Mouse (Mus musculus): Measurements from ENCODE around the gene Rpgrip1. TPM values are rescaled to one million over a fixed set of nuclear protein-coding genes. Genes with fewer than 3 reads are reported as not detected.
A peak's percentile ranks its signal among the peaks of the same experiment; 100 is the strongest.

Gene Rpgrip1
- polyA plus RNA-seq, 1 experiment, result 1.3 TPM

- H3K4me3 ChIP-seq (ENCODE audit: insufficient read depth, low read length), result no peak overlapping the region
- TF ChIP-seq POLR2A (IDR thresholded peaks at IDR 0.05; ENCODE audit: extremely low read depth, insufficient read depth, low read length) (no peak), CTCF (IDR thresholded peaks at IDR 0.05; ENCODE audit: extremely low read depth, insufficient read depth, low read length) (no peak)
- no peak overlapping the region for H3K27ac ChIP-seq (ENCODE audit: insufficient read depth, low read length)
- H3K4me1 ChIP-seq (ENCODE audit: control insufficient read depth, insufficient read depth, low read length), result no peaks in the 10 kb centered on the region
Observed at GRCm38 (mm10) chr14:52189519-52189918, 79.0 kb downstream of the Rpgrip1 start.

DNA sequence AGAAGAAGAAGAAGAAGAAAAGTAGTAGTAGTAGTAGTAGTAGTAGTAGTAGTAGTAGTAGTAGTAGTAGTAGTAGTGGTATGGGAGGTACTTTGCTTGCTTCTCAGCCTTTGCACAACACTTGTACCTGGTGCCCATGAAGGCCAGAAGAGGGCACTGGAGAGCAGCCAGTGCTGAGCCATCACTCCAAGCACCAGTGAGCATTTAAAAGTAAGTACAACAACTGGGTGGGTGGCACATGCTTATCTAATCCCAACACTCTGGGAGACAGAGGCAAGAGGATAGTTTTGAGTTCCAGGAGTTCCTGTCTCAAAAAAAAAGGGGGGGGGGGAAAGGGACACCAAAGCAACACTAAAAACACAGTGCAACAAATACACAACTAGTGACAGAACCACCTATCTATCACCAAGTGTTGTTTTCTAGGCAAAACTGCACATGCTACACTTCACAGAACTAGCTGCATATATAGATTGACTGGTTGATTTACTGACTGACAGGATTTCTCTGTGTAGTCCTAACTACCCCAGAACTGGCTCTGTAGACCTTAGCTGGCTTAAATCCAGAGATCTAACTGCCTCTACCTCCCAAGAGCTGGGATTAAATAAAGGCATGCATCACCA is 80.3 kb downstream of the Rpgrip1 start:
- Histone ChIP-seq H3K27ac (ENCODE audit: insufficient read depth, low read length) (no peak overlapping the region), H3K4me1 (ENCODE audit: control insufficient read depth, insufficient read depth, low read length) (no peaks in the 10 kb centered on the region), H3K4me3 (ENCODE audit: insufficient read depth, low read length) (no peak overlapping the region)
- TF ChIP-seq CTCF (IDR thresholded peaks at IDR 0.05; ENCODE audit: extremely low read depth, insufficient read depth, low read length) (peak; percentile 51; the same call in 1 of the 2 replicates), POLR2A (IDR thresholded peaks at IDR 0.05; ENCODE audit: extremely low read depth, insufficient read depth, low read length) (no peak)

- Histone ChIP-seq H3K4me3 (ENCODE audit: insufficient read depth, low read length) (no peak overlapping the region), H3K4me1 (ENCODE audit: control insufficient read depth, insufficient read depth, low read length) (no peaks in the 10 kb centered on the region), H3K27ac (ENCODE audit: insufficient read depth, low read length) (no peak overlapping the region)
- TF ChIP-seq CTCF (IDR thresholded peaks at IDR 0.05; ENCODE audit: extremely low read depth, insufficient read depth, low read length), result peak; percentile 26; the same call in 1 of the 2 replicates
- TF ChIP-seq POLR2A (IDR thresholded peaks at IDR 0.05; ENCODE audit: extremely low read depth, insufficient read depth, low read length), result no peak
Observed at GRCm38 (mm10) chr14:52195691-52196090, 85.2 kb downstream of the Rpgrip1 start.

DNA sequence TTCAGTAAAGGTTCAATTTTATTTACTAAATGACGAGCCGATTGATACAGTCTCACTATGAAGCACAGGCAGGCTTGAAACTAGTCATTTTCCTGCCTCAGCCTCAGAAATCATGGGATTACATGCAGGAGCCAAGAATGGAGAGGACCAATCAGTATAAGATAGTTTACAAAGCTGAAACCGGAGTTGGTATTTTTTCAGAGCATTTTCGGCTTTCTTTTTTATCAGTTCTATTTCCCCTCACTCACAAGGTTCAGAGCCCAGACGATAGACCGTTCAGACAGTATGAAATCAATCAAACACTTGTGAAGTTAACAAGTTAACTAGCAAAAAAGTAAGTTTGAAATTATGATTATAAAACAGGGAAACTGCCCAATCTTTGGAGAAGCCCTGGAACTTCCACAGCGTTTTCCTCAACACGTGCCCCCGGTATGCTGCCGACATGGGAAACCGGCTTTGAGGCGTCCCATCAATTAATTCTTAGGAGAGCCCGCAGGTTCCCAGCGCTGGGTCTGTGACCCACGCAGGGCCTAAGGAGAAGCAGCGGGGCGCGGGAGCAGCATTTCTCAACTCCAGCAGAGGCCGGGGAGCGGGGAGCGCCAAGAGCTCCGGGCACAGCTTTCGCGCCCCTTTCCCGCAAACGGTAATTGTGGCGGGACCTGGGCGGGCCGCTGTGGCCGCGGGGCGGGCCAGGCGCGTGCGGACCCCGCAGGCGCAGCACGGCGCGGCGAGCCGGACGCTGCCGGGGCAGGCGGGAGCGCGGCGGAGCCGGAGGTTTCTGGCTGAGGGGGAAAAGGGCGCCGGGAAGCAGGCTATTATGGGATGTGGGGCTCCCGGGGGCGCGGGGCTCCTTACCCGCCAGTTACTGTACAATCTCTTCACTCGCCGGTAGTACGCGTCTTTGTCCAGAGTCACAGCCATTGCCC is 86.0 kb downstream of the Rpgrip1 start:
- no peaks in the 10 kb centered on the region for H3K4me1 ChIP-seq (ENCODE audit: control insufficient read depth, insufficient read depth, low read length)
- TF ChIP-seq CTCF (IDR thresholded peaks at IDR 0.05; ENCODE audit: extremely low read depth, insufficient read depth, low read length) (no peak), POLR2A (IDR thresholded peaks at IDR 0.05; ENCODE audit: extremely low read depth, insufficient read depth, low read length) (no peak)

GRCm38 (mm10) chr14:52197156-52197878 is 86.8 kb downstream of the Rpgrip1 start, which contains the start of gene Supt16:
Supt16 (minus strand) TSS chr14:52197416.
- Histone ChIP-seq H3K27ac (ENCODE audit: insufficient read depth, low read length) (peak within 1 kb of the TSS; percentile 83), H3K4me1 (ENCODE audit: control insufficient read depth, insufficient read depth, low read length) (no peaks in the 10 kb centered on the region), H3K4me3 (ENCODE audit: insufficient read depth, low read length) (peak within 1 kb of the TSS; percentile 91)
- no peak for TF ChIP-seq POLR2A (IDR thresholded peaks at IDR 0.05; ENCODE audit: extremely low read depth, insufficient read depth, low read length)
- no peak for TF ChIP-seq CTCF (IDR thresholded peaks at IDR 0.05; ENCODE audit: extremely low read depth, insufficient read depth, low read length)

More for the DNA sequence above, 86.0 kb downstream of the Rpgrip1 start:
- peak overlapping the region; percentile 83 for H3K27ac ChIP-seq (ENCODE audit: insufficient read depth, low read length)
- peak overlapping the region; percentile 91 for H3K4me3 ChIP-seq (ENCODE audit: insufficient read depth, low read length)

- Histone ChIP-seq H3K4me3 (ENCODE audit: insufficient read depth, low read length) (no peak overlapping the region), H3K4me1 (ENCODE audit: control insufficient read depth, insufficient read depth, low read length) (no peaks in the 10 kb centered on the region), H3K27ac (ENCODE audit: insufficient read depth, low read length) (no peak overlapping the region)
- TF ChIP-seq POLR2A (IDR thresholded peaks at IDR 0.05; ENCODE audit: extremely low read depth, insufficient read depth, low read length), result no peak
- TF ChIP-seq CTCF (IDR thresholded peaks at IDR 0.05; ENCODE audit: extremely low read depth, insufficient read depth, low read length), result no peak
Observed at GRCm38 (mm10) chr14:52198141-52198540, 87.6 kb downstream of the Rpgrip1 start.

- Histone ChIP-seq H3K4me3 (ENCODE audit: insufficient read depth, low read length) (no peak overlapping the region), H3K27ac (ENCODE audit: insufficient read depth, low read length) (no peak overlapping the region), H3K4me1 (ENCODE audit: control insufficient read depth, insufficient read depth, low read length) (no peaks in the 10 kb centered on the region)
- TF ChIP-seq CTCF (IDR thresholded peaks at IDR 0.05; ENCODE audit: extremely low read depth, insufficient read depth, low read length) (no peak), POLR2A (IDR thresholded peaks at IDR 0.05; ENCODE audit: extremely low read depth, insufficient read depth, low read length) (no peak)
Observed at GRCm38 (mm10) chr14:52199412-52199811, 88.9 kb downstream of the Rpgrip1 start.

Other genes with a start within 250 kb of the Rpgrip1 start
- gene Mettl17, start 225.9 kb upstream of the Rpgrip1 start, polyA plus RNA-seq (2012; rRNA removed), result 41.4 and 49.3 TPM in 2 replicates
- gene Slc39a2, start 217.8 kb upstream of the Rpgrip1 start, polyA plus RNA-seq (2012; rRNA removed), result 17.8 and 18.7 TPM in 2 replicates
- 955 and 1,100 TPM in 2 replicates for gene Ndrg2, start 196.5 kb upstream of the Rpgrip1 start, polyA plus RNA-seq (2012; rRNA removed)
- gene Tppp2, start 192.3 kb upstream of the Rpgrip1 start, polyA plus RNA-seq (2012; rRNA removed), result not detected in 2 replicates
- 0.17 and 0.21 TPM in 2 replicates for gene Rnase13, start 187.9 kb upstream of the Rpgrip1 start, polyA plus RNA-seq (2012; rRNA removed)
- 24.1 and 24.5 TPM in 2 replicates for gene Arhgef40, start 126.0 kb upstream of the Rpgrip1 start, polyA plus RNA-seq (2012; rRNA removed)
- 0.21 and 0.34 TPM in 2 replicates for gene Tmem253, start 95.0 kb upstream of the Rpgrip1 start, polyA plus RNA-seq (2012; rRNA removed)
- gene Zfp219, start 90.0 kb upstream of the Rpgrip1 start, polyA plus RNA-seq (2012; rRNA removed), result 51.3 and 54.3 TPM in 2 replicates
- not detected in 2 replicates for gene Olfr221, start 68.2 kb upstream of the Rpgrip1 start, polyA plus RNA-seq (2012; rRNA removed)
- gene Hnrnpc, start 6.7 kb upstream of the Rpgrip1 start, polyA plus RNA-seq (2012; rRNA removed), result 215 and 219 TPM in 2 replicates
- gene Supt16, start 86.7 kb downstream of the Rpgrip1 start, polyA plus RNA-seq (2012; rRNA removed), result 25.6 and 28.2 TPM in 2 replicates
- 53.5 and 60.7 TPM in 2 replicates for gene Chd8, start 147.1 kb downstream of the Rpgrip1 start, polyA plus RNA-seq (2012; rRNA removed)
- gene Tox4, start 168.4 kb downstream of the Rpgrip1 start, polyA plus RNA-seq (2012; rRNA removed), result 41.2 and 42.4 TPM in 2 replicates
- 42.0 and 44.4 TPM in 2 replicates for gene Rab2b, start 168.8 kb downstream of the Rpgrip1 start, polyA plus RNA-seq (2012; rRNA removed)
- gene Mettl3, start 194.4 kb downstream of the Rpgrip1 start, polyA plus RNA-seq (2012; rRNA removed), result 28.7 and 28.8 TPM in 2 replicates
- 24.6 and 26.5 TPM in 2 replicates for gene Sall2, start 218.1 kb downstream of the Rpgrip1 start, polyA plus RNA-seq (2012; rRNA removed)
- not detected in 2 replicates for gene Olfr1513, start 245.7 kb downstream of the Rpgrip1 start, polyA plus RNA-seq (2012; rRNA removed)